Mouse (Mus musculus) R1 (cell line): Measurements from ENCODE around the gene Tbrg1.
A peak's percentile ranks its signal among the peaks of the same experiment; 100 is the strongest.

Experiments used
- DNase-seq: peaks from one replicate; pipeline ENCODE4 v3.0.0-alpha.2; 2018; ENCODE audit warnings: low read depth, low spot score

Tbrg1 gene

DNA sequence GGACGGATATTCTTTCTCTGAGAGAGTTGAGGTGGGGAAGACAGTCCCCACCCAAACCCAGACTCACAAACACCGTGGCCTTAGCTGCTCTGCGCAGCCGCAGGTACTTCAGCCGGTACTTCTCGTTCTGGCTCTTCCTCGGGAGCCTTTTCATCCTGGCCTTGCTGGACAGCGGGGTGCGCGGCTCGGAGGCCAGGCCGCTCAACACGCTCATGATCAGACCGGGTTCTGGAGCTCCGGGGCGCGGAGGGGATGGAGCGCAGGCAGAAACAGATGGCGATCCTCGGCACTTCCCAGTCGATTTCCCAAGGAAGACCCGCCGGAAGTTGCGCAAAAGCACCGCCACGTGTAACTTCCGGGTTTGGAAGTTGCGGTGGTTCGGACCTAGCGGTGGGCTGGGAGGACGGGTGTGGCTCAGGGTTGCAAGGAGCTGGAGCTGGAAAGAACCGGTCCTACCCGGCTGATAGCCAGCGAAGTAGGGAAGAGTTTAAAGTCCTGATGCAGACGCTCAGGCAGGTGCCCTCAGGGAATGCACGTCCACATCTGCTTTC lies at the start of gene Tbrg1:
Gene Tbrg1, minus strand, starts transcription at position 382 of the 551 bp plus-strand sequence.
- peak; percentile 99 for DNase-seq

- peak; percentile 45 for DNase-seq
Measured at GRCm38 (mm10) chr9:37689970-37690686, 33.0 kb upstream of the Tbrg1 start.

- peak; percentile 58 for DNase-seq
Measured at GRCm38 (mm10) chr9:37687941-37688303, 30.8 kb upstream of the Tbrg1 start.

- no peak for DNase-seq
Measured at GRCm38 (mm10) chr9:37687288-37687940, 30.3 kb upstream of the Tbrg1 start.

GRCm38 (mm10) chr9:37681123-37681522 lies 24.0 kb upstream of the Tbrg1 start:
- no peak for DNase-seq

DNA sequence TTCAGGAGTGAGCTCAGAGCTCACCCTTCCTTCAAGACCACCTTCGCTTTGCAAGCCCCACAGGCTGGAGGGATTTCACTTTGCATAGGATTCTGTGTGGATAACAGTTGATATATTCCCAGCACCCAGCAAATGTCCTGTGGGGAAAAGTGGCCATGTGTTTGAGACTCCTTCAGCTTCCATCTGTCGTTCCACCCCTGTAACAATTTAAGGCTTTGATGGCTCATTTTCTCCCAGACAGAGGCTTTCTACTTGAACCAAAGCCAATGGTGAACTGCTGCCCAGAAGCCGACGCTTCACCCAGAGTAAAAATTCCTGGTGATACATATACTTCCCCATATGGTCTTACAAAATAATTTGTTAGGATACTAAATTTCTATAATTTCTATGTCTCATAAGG lies 18.2 kb upstream of the Tbrg1 start:
- no peak for DNase-seq

GRCm38 (mm10) chr9:37670261-37670660 lies 13.1 kb upstream of the Tbrg1 start:
- no peak for DNase-seq

DNA sequence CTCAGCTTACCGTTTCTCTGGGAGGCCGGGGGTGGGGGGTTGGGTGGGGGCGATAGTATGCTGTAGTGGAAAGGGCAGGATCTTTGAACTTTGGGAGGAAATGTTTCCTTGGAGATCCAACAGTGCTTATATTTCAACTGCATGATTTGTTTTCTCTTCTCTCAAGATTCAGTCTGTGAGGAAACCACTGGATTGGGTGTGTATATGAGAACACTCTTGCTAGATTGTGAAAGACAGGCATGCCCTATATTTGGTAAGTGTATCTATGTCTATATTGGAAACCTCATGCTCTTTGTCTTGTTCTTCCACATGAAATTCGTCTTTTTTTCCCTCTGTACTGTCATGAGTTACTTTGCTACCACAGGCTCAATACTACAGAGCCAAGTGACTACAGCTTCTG lies 12.6 kb upstream of the Tbrg1 start:
- DNase-seq = no peak

GRCm38 (mm10) chr9:37669115-37669514 lies 12.0 kb upstream of the Tbrg1 start, which contains the start of gene Panx3:
Gene Panx3 (minus strand): TSS chr9:37669235.
- no peak for DNase-seq

DNA sequence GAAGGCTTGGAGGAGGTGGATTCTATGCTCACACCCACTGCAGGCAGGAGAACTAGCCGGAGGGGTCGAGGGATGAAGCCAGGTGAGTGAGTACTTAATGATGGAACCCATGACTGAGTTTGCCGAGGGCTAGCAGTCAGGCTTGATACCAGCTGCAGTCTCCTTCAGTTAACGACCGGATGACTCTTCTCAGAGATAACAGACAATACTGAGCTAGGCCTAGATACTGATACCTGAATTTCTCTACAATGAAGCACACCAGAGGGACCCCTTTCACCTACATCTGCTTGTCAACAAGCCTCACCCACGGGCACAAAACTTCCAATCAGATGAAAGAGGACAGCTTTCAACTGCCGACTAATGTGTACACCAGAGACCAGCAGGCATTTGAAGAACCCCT lies 8.9 kb upstream of the Tbrg1 start:
- no peak for DNase-seq

GRCm38 (mm10) chr9:37664604-37665003 lies 7.5 kb upstream of the Tbrg1 start:
- DNase-seq = no peak

DNA sequence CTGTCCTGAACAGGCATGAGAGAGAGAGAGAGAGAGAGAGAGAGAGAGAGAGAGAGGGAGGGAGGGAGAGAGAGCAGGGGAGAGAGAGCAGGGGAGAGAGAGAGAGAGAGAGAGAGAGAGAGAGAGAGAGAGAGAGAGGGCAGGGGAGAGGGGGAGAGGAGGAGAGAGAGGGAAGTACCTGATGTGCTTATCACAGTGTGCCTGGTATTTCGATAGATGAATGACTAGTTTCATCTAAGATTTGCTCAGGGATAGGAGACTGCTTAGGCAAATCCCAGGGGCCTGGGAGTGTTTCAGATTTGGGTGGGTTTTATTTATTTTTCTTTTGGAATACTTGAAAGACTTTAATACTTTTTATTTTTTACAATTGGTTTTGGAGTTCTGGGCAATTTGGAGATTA lies 6.1 kb upstream of the Tbrg1 start:
- DNase-seq = no peak

GRCm38 (mm10) chr9:37659413-37659812 lies 2.3 kb upstream of the Tbrg1 start:
- DNase-seq = no peak

GRCm38 (mm10) chr9:37656439-37656881 lies 652 bp downstream of the Tbrg1 start:
- no peak for DNase-seq

DNA sequence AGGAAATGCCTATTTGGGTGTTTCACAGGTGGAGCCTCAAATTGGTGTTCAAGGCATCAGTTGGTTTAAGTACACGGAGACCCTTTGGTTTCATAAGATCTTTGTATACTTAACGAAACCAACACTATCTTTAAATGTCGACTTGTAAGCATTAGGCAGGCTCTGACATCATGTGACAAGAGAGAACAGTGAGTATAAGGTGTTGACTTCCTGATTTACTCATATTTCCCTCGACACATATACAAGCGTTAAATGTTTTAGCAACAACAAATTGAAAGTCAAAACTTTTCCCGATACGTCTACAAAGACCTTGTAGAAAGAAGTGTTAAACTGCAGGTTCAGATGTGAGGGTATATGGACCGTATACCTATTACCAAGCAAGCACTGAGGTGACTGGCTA lies 1.2 kb downstream of the Tbrg1 start:
- DNase-seq = no peak

DNA sequence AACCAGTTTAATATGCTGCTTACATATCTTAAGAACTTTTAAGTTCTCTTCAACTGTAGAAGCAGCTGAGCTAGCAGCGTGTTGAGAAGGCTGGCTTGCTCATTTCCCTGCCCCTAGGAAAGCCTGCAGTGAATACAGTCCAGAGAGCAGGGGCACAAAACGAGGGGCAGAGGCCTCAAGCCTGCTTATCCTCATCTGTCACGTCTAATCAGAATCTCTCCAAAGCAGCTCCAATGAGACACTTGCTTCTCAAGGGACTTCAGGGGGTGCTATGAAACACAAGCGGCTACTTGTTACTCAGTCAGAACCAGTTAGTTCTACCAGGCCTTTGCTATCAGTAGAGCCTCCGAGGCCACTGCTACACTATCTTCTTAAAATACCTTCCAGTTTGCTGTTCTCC lies 3.3 kb downstream of the Tbrg1 start:
- DNase-seq = no peak

- no peak for DNase-seq
Measured at GRCm38 (mm10) chr9:37650639-37651038, 6.5 kb downstream of the Tbrg1 start.

- DNase-seq = no peak
Measured at GRCm38 (mm10) chr9:37646246-37646645, 10.9 kb downstream of the Tbrg1 start.

- DNase-seq = no peak
Measured at GRCm38 (mm10) chr9:37638721-37639120, 18.4 kb downstream of the Tbrg1 start.

GRCm38 (mm10) chr9:37636800-37637542 lies 20.1 kb downstream of the Tbrg1 start:
- DNase-seq = no peak

DNA sequence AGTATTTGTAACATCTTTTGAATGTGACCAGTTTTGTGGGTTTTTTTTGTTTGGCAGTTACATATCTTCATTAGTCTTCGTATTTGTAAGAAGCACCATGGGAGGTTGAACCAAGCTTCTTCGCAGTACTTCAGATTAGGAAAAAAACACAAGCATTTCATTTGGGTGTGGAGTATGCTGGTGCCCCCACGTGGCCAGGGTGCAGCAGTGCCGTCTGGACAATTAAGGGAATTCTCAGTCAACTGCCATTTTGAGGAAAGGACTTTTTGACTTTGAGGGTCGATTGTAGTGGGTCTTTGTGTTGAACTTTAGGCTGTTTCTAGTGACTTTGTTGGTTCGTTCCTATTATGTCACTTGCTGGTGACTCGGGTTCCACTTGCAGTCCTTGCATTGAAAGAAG lies 20.8 kb downstream of the Tbrg1 start:
- peak; percentile 68 for DNase-seq

- no peak for DNase-seq
Measured at GRCm38 (mm10) chr9:37634269-37634668, 22.8 kb downstream of the Tbrg1 start.
